Mouse (Mus musculus) adipose tissue, adult 10 weeks (tissue): ENCODE data around the gene Hsd17b12. TPM values are rescaled to one million over a fixed set of nuclear protein-coding genes. Genes with fewer than 3 reads are reported as not detected.

Source experiments
- polyA plus RNA-seq: library from polyadenylated mRNA; stranded (reverse); fragments of 350-450 nt; fragmentation: Illumina TruSeq; extraction: RNeasy Lipid Tissue Mini Kit (QIAGEN cat#74804); gene quantifications from one replicate; pipeline ENCODE4 v1.2.3, GENCODE M21; 2014; ENCODE audit warnings: low read depth, low replicate concordance

Hsd17b12 gene
- polyA plus RNA-seq: 98.0 TPM

DNA sequence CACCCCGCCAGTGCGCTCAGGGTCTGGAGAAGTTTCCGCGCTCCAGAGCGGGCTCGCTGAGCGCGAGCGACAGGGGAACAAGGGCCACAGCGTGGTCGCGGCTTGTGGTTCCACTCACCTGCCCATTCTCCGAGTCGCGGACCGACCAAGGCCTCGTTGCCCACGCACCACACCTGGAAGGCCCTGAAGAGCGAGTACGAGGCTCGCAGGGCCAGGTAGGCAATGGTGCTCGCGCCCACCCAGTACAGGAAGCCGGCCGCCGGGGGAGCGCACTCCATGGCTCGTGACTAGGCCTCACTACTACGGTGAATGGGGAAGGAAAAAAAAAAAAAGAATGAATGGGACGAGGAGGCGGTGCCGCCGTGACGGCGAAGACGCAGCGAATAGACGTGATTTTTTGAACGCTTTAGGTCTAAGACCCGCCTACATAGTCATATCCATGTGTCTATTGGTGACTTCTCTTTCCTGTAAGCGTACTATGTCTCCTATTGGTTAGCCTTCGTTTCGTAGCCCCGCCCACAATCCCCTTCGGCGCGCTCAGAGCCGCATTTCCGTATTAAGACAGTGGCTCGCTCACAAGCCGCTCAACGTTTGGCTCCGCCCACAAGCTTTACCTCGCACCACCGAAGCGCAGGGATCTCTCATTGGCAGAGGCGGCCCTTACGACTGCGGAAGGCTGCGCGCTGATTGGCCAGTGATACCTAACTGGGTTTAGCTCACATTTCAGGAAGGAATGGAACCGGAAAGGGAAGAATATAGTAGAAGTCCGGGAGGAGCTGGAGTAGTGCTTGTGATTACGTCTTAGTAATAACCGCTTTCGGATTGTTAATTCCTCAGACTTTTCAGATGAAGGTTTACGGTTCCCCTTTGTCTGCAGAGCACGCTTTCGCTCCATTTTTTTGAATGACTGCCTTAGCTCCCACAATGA is at the start of gene Hsd17b12:
Gene Hsd17b12 (minus strand): TSS at position 373 of the 928 bp plus-strand sequence.

DNA sequence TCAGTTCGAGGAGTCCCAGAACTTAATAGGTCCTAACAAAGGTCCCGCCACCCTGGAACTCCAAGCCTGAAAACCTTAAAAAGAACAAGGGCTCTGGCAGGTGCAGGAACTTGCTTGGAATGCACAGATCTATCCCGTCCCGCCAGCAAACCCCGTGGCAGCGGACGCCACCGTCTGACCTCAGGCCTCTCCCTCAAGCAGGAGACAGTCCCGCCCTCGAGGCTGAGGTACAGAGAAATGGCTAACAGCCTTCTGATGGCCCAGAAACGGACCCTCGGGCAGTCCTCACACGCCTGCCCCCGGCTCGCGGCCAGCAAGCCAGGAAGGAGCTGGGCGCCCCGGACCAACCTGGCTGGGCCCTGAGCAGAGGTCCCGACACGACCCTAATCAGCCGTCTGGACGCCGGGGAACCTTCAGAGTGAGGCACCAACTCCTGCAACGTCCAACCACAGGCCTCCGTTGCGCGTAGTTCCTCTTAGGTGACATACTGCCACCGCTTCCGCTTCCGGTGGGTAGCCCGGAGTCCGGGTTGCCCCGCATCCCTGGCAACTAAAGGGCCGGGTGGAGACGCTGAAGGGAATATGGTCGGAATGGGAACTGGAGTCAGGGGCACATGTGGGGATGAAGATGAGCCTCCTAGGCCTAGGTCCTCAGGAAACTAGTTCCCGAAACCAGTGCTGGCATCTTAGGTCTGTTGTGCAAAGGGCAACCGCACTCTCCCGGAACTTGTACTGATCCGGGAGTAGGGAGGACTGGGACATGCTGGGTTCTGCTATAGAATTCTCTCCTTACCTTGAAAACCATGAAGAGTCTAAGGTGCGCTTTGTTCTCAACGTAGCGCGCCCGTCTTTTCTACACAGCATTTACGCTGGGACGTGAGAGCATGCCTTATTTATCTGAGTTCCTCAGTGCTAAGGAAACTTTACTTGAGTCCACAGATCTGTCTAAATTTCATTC is 147.2 kb downstream of the Hsd17b12 start, which contains the start of gene Alkbh3:
Gene Alkbh3 (minus strand): TSS at position 473 of the 957 bp plus-strand sequence.

DNA sequence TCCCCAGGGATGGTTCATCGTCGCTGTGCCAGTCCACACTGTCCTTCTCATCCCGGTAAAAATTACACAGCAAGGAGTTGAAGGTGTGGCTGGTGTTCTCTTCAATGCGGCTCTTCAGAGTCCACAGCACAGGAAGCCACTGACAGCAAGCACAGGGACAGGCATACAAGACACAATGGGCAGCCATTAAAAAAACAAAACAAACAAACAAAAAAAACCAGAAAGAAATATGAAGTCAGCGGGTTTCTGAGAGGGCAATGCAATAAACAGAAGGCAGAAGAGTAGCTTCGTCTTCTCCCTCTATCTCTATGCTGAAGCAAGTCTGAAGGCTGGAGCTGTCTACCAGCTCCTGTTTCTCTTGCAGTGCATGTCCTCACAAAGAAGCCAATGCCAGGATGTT is 161.5 kb downstream of the Hsd17b12 start, which contains the start of gene Gm27027:
Gene Gm27027 (minus strand): TSS at position 101 of the 400 bp plus-strand sequence.

Other genes starting within 250 kb of the Hsd17b12 start
- 7.4 TPM for gene Gm13889, start 200.8 kb downstream of the Hsd17b12 start, polyA plus RNA-seq
- gene Gm27027, start 161.6 kb downstream of the Hsd17b12 start, polyA plus RNA-seq: not detected
- 36.8 TPM for gene Alkbh3, start 147.2 kb downstream of the Hsd17b12 start, polyA plus RNA-seq
- 14.8 TPM for gene Ttc17, start 248.7 kb upstream of the Hsd17b12 start, polyA plus RNA-seq